In the genomic region with DNA sequence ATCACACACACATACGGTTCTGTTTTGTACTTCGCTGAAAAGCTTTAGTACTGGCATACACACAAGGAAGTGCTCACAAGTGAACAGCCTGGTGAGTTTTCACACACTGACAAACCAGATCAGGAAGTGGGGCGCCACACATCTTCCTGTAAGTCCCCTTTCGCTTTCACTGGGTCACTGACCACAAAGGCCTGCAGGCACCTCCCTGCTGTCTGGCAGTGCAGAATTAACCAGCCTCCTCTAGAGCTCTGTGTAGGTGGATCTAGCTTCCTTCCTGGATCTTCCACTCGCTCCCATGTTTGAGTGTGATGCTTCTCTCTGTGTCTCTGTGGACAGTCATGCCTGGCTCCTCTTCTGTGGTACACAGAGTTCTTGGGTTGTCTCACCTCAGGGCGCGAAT, we compare ENCODE assay signal across 9 mouse cellular contexts. TPM values are rescaled to one million over a fixed set of nuclear protein-coding genes. Genes with fewer than 3 reads are reported as not detected.
DNase-seq lines count a peak whose midpoint lies in the region; ATAC-seq lines count a peak whose summit lies in the region.
"Had no signal": no experiment of that assay in that cellular context is flagged by ENCODE, and none has a peak within 500 bp of the region (broad histone marks: within the 10 kb centered on the region; RNA-seq: fewer than 3 reads in every experiment).

No protein-coding gene starts in this region.

- H3K4me1 ChIP-seq in forebrain, embryonic 11.5 days (replicated peaks; ENCODE audit: control insufficient read depth, insufficient read depth, low read length) = no peaks in the 10 kb centered on the region

- WGBS in forebrain, embryonic 11.5 days = 85% methylated on average over 7 of the region's 7 CpGs

- no peaks in the 10 kb centered on the region for H3K9me3 ChIP-seq in forebrain, embryonic 11.5 days (ENCODE audit: control insufficient read depth, low read length)
- H3K9me3 ChIP-seq: stomach, embryonic 15.5 days had no signal

- H3K27me3 ChIP-seq in forebrain, embryonic 11.5 days (ENCODE audit: control insufficient read depth, insufficient read depth, low read length) = no peaks in the 10 kb centered on the region
- H3K27me3 ChIP-seq: stomach, embryonic 15.5 days had no signal

- DNase-seq in layer of hippocampus, adult 9-11 months = peak; percentile 73
- DNase-seq in layer of hippocampus, postnatal 10 days (ENCODE audit: low spot score in 2 of 2) = no peak
- peak; percentile 70 to 78 for DNase-seq in lung, postnatal 4 days
- DNase-seq in thymus, postnatal 10 days (ENCODE audit: low spot score in 2 of 2) = peak; percentile 56 to 60
- DNase-seq in forebrain, embryonic 11.5 days (ENCODE audit: low spot score) = no peak
- DNase-seq in urinary bladder, postnatal 14 days (ENCODE audit: low spot score) = no peak
- no peak for DNase-seq in left cerebral cortex, adult 18-20 months (ENCODE audit: low spot score in 2 of 2)

- H3K27ac ChIP-seq in forebrain, embryonic 11.5 days (ENCODE audit: low read depth, low read length) = no peak overlapping the region
- H3K27ac ChIP-seq: stomach, embryonic 15.5 days had no signal

- ATAC-seq in inflammation-experienced regulatory T-cells, adult 6 months = peak; percentile 93
- no peak for ATAC-seq in forebrain, embryonic 11.5 days (replicated peaks; ENCODE audit: low FRiP score)

- no peak overlapping the region for H3K4me3 ChIP-seq in forebrain, embryonic 11.5 days (ENCODE audit: low read depth, low read length)
- H3K4me3 ChIP-seq: stomach, embryonic 15.5 days had no signal

- H3K36me3 ChIP-seq in forebrain, embryonic 11.5 days (ENCODE audit: control insufficient read depth, insufficient read depth, low read length) = no peaks in the 10 kb centered on the region
- H3K36me3 ChIP-seq: stomach, embryonic 15.5 days had no signal

- no peak overlapping the region for H3K9ac ChIP-seq in forebrain, embryonic 11.5 days (ENCODE audit: low read length)
- H3K9ac ChIP-seq: stomach, embryonic 15.5 days had no signal

- H3K4me2 ChIP-seq in forebrain, embryonic 11.5 days (ENCODE audit: low read depth, low read length, severe bottlenecking) = no peak overlapping the region
- H3K4me2 ChIP-seq: stomach, embryonic 15.5 days had no signal

RNA-seq across cellular contexts. Expression of gene Tgm2, which starts 20.4 kb away (rescaled TPM):
- total RNA-seq in layer of hippocampus, postnatal 10 days (2021) = 1 to 10 TPM; 5.7 to 6.8 TPM
- 1 to 10 TPM; 1.2 to 2.6 (median 2.1) TPM for polyA plus RNA-seq in inflammation-experienced regulatory T-cells, adult 6 months (2017; shearing (Covaris generic))
- polyA plus RNA-seq in forebrain, embryonic 11.5 days (2014; fragmentation: Nextera tagmentation; extraction: Ambion mirVana) = 4.2 and 4.7 TPM in 2 replicates
- total RNA-seq in left cerebral cortex, adult 18-20 months (2021) = 10 to 100 TPM; 10.7 to 10.8 TPM

Comparison
In these comparisons a context has a peak if more than half of its experiments do, and no peak if none do; other contexts are left out.
1. DNase-seq: peak in layer of hippocampus, adult 9-11 months (single experiment), lung, postnatal 4 days (2 of 2) and thymus, postnatal 10 days (2 of 2); none in layer of hippocampus, postnatal 10 days (0 of 2), forebrain, embryonic 11.5 days (single experiment), urinary bladder, postnatal 14 days (single experiment) and left cerebral cortex, adult 18-20 months (0 of 2).